ENCODE assay signal across 19 mouse cellular contexts in the genomic region with DNA sequence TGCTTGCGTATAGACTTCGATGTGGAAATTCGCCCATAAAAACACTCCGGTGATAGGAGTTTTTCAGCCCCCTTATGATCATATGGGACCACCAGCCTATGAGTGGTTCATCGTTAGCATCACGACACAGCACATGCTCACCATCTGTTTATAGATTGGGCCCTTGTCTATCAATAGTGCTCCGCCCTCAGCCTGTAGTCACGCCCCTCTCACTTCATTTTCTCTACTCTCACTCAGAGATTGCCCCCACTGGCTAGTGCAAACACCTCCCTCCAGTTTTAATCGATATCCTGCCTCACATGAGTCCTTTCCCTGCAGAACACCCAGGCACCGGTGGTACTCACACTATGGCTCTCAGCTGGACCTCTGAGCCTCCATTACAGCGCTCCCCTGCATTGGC.
"Had no signal": no experiment of that assay in that cellular context is flagged by ENCODE, and none has a peak within 500 bp of the region (broad histone marks: within the 10 kb centered on the region; RNA-seq: fewer than 3 reads in every experiment).

No protein-coding gene starts in this region.

- H3K27ac ChIP-seq: intestine, embryonic 15.5 days; kidney, embryonic 15.5 days; left cerebral cortex, adult 2 months; lung, embryonic 15.5 days; midbrain, embryonic 12.5 days; midbrain, embryonic 15.5 days; neural tube, embryonic 13.5 days had no signal

- H3K9me3 ChIP-seq: intestine, embryonic 15.5 days; kidney, embryonic 15.5 days; lung, embryonic 15.5 days; midbrain, embryonic 12.5 days; midbrain, embryonic 15.5 days; neural tube, embryonic 13.5 days had no signal

- H3K27me3 ChIP-seq: intestine, embryonic 15.5 days; kidney, embryonic 15.5 days; lung, embryonic 15.5 days; midbrain, embryonic 12.5 days; midbrain, embryonic 15.5 days; neural tube, embryonic 13.5 days had no signal

- H3K4me1 ChIP-seq: intestine, embryonic 15.5 days; kidney, embryonic 15.5 days; lung, embryonic 15.5 days; midbrain, embryonic 12.5 days; midbrain, embryonic 15.5 days; neural tube, embryonic 13.5 days had no signal

- DNase-seq: kidney, adult 11 months; kidney, adult 8-10 months; kidney, postnatal 10 days; kidney, postnatal 36 days; layer of hippocampus, postnatal 36 days; lung, adult 18-20 months; lung, postnatal 10 days; lung, postnatal 36 days; retina, postnatal 1 day; thymus, adult 2 months; thymus, postnatal 14 days; thymus, postnatal 4 days had no signal

- H3K9ac ChIP-seq: intestine, embryonic 15.5 days; kidney, embryonic 15.5 days; lung, embryonic 15.5 days; midbrain, embryonic 12.5 days; midbrain, embryonic 15.5 days; neural tube, embryonic 13.5 days had no signal

- H3K4me2 ChIP-seq: intestine, embryonic 15.5 days; kidney, embryonic 15.5 days; lung, embryonic 15.5 days; midbrain, embryonic 12.5 days; midbrain, embryonic 15.5 days; neural tube, embryonic 13.5 days had no signal

- H3K36me3 ChIP-seq: intestine, embryonic 15.5 days; kidney, embryonic 15.5 days; lung, embryonic 15.5 days; midbrain, embryonic 12.5 days; midbrain, embryonic 15.5 days; neural tube, embryonic 13.5 days had no signal

- H3K4me3 ChIP-seq: intestine, embryonic 15.5 days; kidney, embryonic 15.5 days; left cerebral cortex, adult 2 months; lung, embryonic 15.5 days; midbrain, embryonic 12.5 days; midbrain, embryonic 15.5 days; neural tube, embryonic 13.5 days had no signal

- ATAC-seq: intestine, embryonic 15.5 days; midbrain, embryonic 15.5 days had no signal
